Mouse (Mus musculus) urinary bladder, postnatal 25 days (tissue): ENCODE measurements around the gene Nup214.

Source experiments
- DNase-seq: peaks from one replicate; pipeline ENCODE4 v3.0.0; 2022; ENCODE audit warnings: low spot score

Nup214 gene

GRCm38 (mm10) chr2:31974141-31974808 is at the start of gene Nup214:
Nup214 (plus strand) TSS chr2:31974436.
- DNase-seq, result peak; percentile 100

DNA sequence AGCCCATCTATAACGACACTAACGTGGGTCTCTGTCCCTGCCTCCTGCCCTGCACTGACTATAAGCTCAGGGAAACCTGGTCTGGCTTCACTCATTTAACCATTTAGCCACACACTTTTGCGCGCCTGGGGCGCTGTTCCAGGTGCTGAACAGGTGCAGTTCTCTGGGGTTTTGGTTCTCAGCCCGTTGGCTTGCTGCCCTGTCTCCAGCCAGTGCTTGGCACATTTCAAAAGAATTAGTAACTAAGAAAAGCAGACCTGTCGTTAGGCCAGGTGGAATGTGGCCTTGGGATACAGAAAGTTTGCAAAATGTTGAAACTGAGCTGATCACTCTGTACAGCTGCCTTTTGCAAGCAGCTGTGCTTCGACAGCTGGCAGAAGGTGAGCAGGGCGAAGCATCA is 49.4 kb upstream of the Nup214 start:
- DNase-seq, result no peak

DNA sequence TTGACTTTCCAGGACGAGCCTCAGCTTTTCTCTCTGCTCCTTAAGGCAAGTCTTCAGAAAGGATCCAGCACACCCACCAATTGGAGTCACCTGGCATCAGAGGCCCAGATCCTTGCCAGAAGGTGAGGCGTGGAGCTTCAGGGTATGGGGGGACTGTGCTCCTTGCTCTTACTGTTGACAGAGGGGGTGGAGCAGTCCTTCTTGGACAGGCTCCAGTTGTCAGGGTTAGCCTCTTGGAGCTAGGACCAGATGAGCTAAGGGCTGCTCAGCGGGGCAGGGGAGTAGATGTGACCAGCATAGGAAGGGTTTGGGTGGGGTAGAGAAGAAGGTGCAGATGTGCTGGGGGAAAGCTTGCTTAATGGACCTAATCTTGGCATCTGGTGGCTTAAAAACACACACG is 48.3 kb upstream of the Nup214 start:
- no peak for DNase-seq

- DNase-seq, result no peak
Observed at GRCm38 (mm10) chr2:31929664-31930063, 44.6 kb upstream of the Nup214 start.

GRCm38 (mm10) chr2:31934551-31934950 is 39.7 kb upstream of the Nup214 start:
- no peak for DNase-seq

DNA sequence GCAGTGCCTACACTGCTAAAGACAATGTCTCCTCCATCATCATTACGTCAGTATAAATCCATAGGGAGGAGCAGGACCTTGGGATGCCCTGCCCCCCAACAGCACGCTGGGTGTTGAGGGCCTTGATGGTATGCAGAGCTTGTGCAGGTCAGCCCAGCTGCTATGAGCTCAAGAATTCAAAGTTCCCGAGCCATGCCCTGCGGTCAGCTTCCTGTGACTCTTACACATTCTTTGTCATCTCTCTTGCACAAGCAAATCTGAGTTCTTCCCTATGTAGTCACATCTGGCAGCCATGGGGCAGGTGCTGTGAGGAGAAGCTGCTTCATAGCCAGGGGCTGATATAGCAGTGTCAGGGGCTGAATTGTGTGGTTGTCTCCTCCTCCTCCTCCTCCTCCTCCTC is 39.2 kb upstream of the Nup214 start:
- no peak for DNase-seq

DNA sequence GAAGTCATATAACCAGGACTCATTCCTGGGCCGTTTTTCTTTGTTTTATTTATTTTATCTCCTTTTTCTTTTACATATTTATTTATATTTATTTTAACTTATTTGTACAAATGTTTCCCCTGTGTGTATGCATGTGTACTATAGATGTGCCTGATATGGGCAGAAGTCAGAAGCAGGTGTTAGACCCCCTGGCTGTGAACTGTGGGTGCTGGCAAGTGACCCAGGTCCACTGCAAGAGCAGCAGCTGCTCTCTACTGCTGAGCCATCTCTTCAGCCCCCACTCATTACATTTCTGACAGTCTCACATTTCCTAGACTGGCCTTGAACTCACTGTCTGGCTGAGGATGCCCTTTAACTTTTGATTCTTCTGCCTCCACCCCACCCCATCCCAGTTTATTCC is 35.9 kb upstream of the Nup214 start:
- DNase-seq, result no peak

DNA sequence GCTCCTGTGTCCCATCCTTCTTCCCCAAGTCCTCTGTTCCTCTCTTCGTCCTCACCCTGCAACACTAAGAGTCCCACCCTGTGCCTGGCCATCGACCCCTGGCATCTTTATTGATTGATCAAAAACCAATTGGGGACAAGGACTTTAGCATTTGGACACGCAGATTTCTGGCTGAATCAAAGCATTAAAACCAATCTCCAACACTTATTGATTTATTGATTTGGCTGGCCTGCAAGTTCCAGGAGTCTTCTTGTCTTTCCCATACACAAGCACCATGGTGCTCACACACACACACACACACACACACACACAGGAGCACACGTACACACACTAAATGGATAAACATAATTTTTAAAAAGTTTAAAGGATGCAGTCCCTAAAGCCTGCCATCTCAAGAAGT is 31.2 kb upstream of the Nup214 start:
- DNase-seq, result no peak

GRCm38 (mm10) chr2:31945580-31945979 is 28.7 kb upstream of the Nup214 start:
- DNase-seq, result no peak

- DNase-seq, result peak; percentile 35
Observed at GRCm38 (mm10) chr2:31948392-31948791, 25.8 kb upstream of the Nup214 start.

GRCm38 (mm10) chr2:31948801-31949200 is 25.4 kb upstream of the Nup214 start:
- DNase-seq, result no peak

- peak; percentile 64 for DNase-seq
Observed at GRCm38 (mm10) chr2:31950058-31950871, 24.0 kb upstream of the Nup214 start, which contains the start of gene Aif1l. Aif1l (plus strand) TSS chr2:31950139.

DNA sequence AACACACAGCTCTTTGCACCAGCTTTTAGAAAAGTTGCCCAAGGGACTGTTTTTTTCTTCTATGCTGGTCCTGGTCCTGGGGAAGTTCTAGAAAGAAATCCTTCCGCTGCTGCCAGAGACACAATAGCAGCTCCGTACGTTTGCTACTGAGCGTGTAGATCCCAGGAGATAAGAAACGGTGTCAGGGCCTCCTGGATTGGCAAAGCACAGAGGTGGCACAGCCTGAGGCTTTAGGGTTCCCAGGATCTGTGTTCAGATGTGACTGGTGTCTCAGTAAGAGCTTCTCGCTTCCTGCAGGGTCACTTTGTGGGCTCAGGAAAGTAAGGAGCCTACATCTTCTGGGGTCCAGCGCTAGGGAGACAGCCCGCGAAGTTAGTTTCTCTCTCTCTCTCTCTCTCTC is 23.3 kb upstream of the Nup214 start:
- DNase-seq, result no peak

GRCm38 (mm10) chr2:31952236-31952635 is 22.0 kb upstream of the Nup214 start:
- no peak for DNase-seq

DNA sequence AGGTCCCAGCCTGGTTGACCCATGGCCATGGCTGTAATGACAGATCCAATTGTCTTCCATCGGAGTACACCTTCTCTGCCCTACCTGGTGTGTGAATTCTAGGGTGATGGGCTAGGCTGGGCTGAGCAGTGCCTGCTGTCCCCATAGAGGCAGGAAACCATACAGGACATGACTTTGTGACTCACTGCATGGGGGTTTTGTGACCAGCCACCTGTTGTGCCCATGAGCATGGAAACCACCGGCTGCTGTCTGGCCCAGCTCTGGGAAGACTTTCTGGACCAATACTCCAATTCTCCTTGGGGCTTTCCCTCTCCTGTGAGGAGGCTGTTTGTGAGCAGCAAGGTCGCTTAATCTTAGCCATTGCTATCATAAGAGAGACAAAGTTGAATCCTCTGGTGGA is 21.5 kb upstream of the Nup214 start:
- DNase-seq, result no peak

DNA sequence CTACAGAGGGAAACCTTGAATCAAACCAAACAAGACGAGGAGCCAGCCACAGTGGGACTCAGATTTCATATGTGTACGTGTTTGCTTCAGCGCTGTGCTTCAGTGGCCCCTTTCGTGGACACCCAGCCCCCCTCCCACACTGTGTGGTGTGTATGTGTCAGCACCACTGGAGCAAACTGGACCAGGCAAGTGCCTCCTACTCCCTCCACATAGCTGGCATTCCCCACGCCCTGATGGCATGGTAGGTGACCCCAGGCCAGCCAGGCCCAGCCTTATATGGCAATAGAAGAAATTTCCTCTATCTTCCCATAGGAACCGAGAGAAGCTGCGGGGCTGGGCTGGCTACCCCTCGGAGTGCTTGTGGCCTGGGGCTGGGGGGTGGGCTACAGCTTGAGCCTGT is 20.5 kb upstream of the Nup214 start:
- no peak for DNase-seq

DNA sequence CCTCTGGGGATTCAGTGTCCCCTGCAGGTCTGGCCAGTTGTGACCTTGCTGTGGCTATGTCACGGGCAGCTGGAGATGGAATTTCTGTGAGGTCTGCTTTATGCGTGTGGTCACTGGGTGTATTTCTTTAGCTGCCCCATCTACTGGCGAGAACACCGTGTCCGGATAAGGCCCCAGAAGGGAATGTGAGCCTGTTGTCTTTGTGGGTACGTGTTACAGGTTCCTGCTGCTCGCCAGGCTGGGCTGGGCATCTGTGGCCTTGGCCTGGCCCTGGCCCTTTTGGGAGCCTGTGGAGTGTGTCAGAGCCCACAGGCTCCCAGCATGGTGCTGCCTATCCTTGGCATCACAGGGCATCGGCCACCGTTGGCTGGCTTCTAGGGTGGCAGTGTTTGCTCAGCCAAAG is 19.5 kb upstream of the Nup214 start:
- DNase-seq, result no peak

- no peak for DNase-seq
Observed at GRCm38 (mm10) chr2:31955686-31956085, 18.6 kb upstream of the Nup214 start.

GRCm38 (mm10) chr2:31957211-31957610 is 17.0 kb upstream of the Nup214 start:
- no peak for DNase-seq

DNA sequence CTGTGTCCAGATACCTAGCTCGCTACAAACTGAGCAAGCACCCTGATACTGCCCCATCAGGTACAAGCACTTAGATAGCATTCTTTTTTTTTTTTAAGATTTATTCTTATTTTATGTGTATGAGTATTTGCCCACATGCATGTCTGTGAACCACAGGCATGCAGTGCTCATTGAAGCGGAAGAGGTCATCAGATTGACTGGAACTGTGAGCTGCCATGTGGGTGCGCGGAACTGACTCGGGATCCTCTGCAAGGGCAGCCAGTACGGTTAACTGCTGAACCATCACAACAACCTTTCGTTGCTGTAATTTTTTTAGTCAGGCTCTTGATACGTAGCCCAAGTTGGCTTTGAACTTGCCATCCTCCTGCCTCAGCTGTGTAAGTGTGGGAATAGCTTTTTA is 13.2 kb upstream of the Nup214 start:
- no peak for DNase-seq

- DNase-seq, result no peak
Observed at GRCm38 (mm10) chr2:31961791-31962222, 12.4 kb upstream of the Nup214 start.

DNA sequence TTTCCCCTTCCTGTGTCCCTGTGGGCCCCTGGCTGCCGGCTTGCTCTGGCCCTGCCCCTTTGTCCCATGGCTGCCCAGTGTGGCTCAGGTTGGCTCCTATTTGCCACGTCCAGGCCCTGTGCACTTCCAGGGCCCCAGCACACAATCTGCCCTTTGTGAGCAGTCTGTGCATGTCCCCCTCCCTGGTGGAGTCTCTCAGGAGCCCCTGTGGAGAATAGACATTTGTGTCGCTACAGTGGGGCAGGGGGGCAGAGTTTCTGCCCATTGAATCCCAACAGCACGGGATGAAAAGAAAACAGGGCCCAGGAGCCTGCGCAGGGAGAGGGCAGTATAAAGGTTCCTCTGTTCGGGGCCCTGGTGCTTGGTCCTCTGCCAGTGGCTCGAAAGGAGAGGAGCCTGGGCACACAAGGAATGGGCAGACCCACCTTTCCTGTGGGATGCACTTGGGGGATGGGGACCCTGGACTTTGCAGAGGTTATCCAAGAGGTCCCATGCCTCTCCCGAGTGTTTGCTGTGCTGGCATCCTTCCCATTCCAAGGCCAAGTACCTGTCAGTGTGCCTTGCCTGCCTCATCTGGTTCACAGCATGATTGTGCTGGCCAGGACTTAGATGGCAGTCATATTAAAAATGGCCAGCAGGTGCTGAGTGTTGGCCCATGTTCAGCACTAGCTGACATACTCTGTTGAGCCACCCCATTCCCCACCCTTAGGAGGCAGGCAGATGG is 11.6 kb upstream of the Nup214 start:
- DNase-seq, result no peak

DNA sequence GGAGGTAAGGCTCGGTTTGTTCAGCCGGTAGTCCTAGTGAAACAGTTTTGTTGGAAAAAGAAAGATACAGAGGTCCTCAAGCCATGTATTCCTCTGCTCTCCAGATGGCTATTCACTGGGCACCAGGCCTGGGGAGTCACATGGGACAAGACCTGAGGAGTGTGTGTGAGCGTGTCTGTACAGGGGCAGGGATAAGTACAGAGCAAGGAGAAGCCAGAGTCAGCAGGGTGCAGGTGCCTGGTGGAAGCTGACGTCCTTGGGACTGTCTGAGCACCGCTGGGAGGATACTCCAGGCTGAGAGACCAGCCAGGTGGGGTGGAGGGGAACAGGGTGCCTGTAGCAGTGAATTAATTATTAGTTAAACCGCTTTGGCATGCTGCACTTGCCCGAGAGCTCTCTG is 10.7 kb upstream of the Nup214 start:
- DNase-seq, result no peak
